Mouse (Mus musculus) limb, embryonic 13.5 days (tissue): ENCODE results near the gene Zfp493. TPM values are rescaled to one million over a fixed set of nuclear protein-coding genes. Genes with fewer than 3 reads are reported as not detected.
"Not testable (repeated sequence)": the region's sequence is repeated elsewhere in the genome, so short reads cannot be mapped to it uniquely, and the experiment has no call there.

Experiments
- ATAC-seq: fragments of 200-750 bp; cut with Nextera tagmentation; 2 replicates; pipeline ENCODE4 v1.8.0; 2017; ENCODE audit warnings: low read depth, moderate number of reproducible peaks, moderate TSS enrichment; ENCODE audit not compliant: low FRiP score
- H3K27ac ChIP-seq: fragments of 300-500 bp; sonication (generic); 2 replicates; pipeline ENCODE4 v1.5.1; 2015; ENCODE audit warnings: inconsistent platforms, mild to moderate bottlenecking, moderate library complexity
- H3K27me3 ChIP-seq: fragments of 300-500 bp; sonication (generic); 2 replicates; pipeline ENCODE4 v1.6.1; 2015; ENCODE audit warnings: mild to moderate bottlenecking, inconsistent platforms
- H3K36me3 ChIP-seq: fragments of 300-500 bp; sonication (generic); 2 replicates; pipeline ENCODE4 v1.6.1; 2015; ENCODE audit warnings: inconsistent platforms, mild to moderate bottlenecking, moderate library complexity
- H3K4me1 ChIP-seq: fragments of 300-500 bp; sonication (generic); 2 replicates; pipeline ENCODE4 v1.6.1; 2015; ENCODE audit warnings: inconsistent platforms
- H3K4me2 ChIP-seq: fragments of 300-500 bp; sonication (generic); replicated peaks from 2 replicates; pipeline ENCODE4 v1.6.1; 2015; ENCODE audit warnings: inconsistent platforms, mild to moderate bottlenecking, moderate library complexity
- H3K4me3 ChIP-seq: fragments of 300-500 bp; sonication (generic); 2 replicates; pipeline ENCODE4 v1.5.1; 2015; ENCODE audit warnings: moderate library complexity, mild to moderate bottlenecking, inconsistent platforms
- H3K9ac ChIP-seq: fragments of 300-500 bp; sonication (generic); 2 replicates; pipeline ENCODE4 v1.6.1; 2015; ENCODE audit warnings: mild to moderate bottlenecking, inconsistent platforms
- H3K9me3 ChIP-seq: fragments of 300-500 bp; sonication (generic); 2 replicates; pipeline ENCODE4 v1.6.1; 2016; ENCODE audit warnings: inconsistent platforms
- WGBS: fragments of 180-500 bp; shearing (Covaris S2); methylation state at CpG from one replicate; pipeline ENCODE4 v1.1.7; 2015; 5-methylcytosine and 5-hydroxymethylcytosine counted together
- polyA plus RNA-seq: library from polyadenylated mRNA; unstranded; fragments of >200 nt; fragmentation: Nextera tagmentation; extraction: Ambion mirVana; gene quantifications from 2 replicates; pipeline ENCODE4 v1.2.1, GENCODE M21; 2015

The Zfp493 gene
- polyA plus RNA-seq, 1 experiment from 2014 or later = 3.0 TPM

DNA sequence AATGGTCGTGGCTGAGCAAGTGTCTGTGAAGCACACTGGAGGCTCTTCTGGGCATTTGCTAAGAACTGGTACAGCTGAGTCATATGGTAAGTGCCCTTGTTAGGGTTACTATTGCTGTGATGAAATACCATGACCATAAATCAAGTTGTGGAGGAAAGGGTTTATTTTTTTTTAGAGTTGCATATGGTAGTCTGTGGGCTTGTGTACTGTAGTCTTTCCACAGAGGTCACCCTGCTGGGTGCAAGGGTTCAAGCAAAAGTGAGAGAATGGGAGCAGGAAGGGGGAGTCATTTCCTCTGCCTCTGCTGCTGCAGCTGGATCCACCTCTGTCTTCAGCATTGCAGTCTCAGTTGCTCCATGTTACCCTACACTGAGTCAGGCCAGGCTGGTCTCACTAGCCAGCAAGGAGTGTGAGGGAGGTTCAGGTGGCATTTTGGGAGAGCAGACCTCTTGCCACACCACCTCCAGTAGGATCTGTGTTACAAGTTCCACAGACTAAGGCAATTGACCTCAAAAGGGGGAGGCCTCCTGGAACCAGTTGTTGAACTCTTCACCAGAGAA is 32.2 kb downstream of the Zfp493 start:
- 60% methylated on average over 1 of the region's 1 CpGs for WGBS
- ATAC-seq = no peak
- H3K27ac ChIP-seq = no peak overlapping the region
- H3K9ac ChIP-seq = no peak overlapping the region
- H3K27me3 ChIP-seq = no peaks in the 10 kb centered on the region
- peaks cover 5% of the 10 kb centered on the region for H3K36me3 ChIP-seq
- no peak overlapping the region for H3K4me3 ChIP-seq
- H3K9me3 ChIP-seq = no peaks in the 10 kb centered on the region
- no peak overlapping the region for H3K4me2 ChIP-seq
- no peaks in the 10 kb centered on the region for H3K4me1 ChIP-seq

DNA sequence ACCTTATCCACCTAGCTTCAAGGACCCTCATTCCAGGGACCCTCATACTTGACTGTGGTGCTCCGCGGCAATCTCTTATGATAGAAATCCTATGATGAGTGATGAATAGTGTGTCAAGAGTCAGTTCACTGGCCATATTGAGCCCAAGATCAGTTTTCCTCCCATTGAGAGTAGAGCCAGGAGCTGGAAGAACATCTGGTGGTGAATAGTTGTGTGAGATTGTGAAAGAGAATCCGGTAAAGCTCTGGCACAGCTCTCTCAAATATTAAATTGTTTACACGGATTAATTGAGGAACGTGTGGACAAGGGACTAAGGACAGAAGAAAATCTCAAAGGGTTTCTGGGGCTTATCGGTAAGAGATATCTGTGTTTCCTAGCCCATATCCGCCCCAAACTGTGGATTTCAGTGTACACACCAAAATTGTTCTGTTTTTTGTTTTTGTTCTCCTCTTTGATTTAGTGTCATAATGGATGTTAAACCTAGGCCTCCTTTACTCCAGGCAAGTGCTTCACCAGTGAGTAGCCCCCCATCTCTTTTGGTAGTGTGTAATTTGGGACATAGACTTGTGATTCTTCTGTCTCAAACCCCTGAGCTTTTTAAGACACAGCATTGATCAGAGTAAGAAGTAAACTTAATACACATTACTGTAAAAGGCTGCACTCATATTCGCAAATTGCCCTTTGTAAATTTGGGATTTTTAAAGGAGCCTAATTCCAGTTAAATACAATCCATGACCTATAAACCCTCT is 33.6 kb downstream of the Zfp493 start:
- H3K27ac ChIP-seq = no peak overlapping the region
- 80% methylated on average over 8 of the region's 8 CpGs for WGBS
- H3K4me3 ChIP-seq = peak overlapping the region; percentile 83
- H3K36me3 ChIP-seq = peaks cover 9% of the 10 kb centered on the region
- no peak overlapping the region for H3K9ac ChIP-seq
- no peaks in the 10 kb centered on the region for H3K27me3 ChIP-seq
- no peak; the same call in 1 of the 2 replicates for ATAC-seq
- no peaks in the 10 kb centered on the region for H3K4me1 ChIP-seq
- peak overlapping the region; percentile 71 for H3K4me2 ChIP-seq
- peaks cover 6% of the 10 kb centered on the region; the same call in 1 of the 2 replicates for H3K9me3 ChIP-seq

DNA sequence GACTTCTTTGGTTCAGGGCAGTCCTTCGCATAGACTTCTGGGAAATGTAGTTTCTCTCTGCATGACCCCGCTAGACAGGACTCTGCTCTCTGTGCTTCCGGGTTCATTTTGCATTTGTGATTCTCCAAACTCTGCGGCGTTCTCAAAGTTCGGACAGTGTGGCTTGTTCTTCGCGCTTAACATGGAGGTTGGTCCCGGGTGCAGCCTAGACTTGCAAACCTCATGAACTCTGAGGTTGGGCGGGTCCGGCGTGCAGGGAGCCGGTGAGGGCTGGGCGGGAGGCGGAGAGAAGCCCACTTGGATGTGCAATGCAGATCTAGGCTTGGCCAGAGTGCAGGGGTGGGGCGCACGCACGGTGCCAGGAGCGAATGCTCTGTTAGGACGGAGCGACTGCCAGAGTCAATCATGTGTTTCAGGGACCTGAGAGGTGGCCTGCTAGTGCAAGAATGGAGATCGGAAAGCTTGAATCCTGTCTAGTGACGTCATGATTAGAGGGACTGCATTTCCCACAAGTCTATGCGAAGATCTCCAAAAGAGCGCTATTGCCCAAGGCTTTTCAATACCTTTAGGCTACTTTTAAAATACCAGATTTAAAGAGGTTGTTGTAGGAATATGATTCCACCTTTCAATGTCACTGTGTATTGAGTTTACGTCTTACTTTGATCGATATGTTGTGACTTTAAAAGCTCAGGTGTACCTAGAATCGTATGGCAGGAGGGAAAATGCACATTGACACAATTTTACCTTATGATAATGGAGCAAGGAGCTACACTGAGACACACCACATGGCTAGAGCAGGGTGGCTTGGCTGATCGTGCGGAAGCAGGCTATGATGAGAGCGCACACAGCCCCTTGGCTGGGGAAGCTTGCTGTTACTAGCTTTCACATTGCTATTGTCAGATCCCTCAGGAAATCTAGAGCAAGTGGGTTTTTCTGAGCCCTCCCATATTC is 34.5 kb downstream of the Zfp493 start, which contains the start of gene Zfp273:
Gene Zfp273, plus strand, starts transcription at position 31 of the 951 bp plus-strand sequence.
- peak within 1 kb of the TSS; percentile 90 for H3K27ac ChIP-seq
- peak within 1 kb of the TSS; percentile 71 for H3K4me2 ChIP-seq
- peaks cover 16% of the 10 kb centered on the region for H3K36me3 ChIP-seq
- no peaks in the 10 kb centered on the region for H3K4me1 ChIP-seq
- H3K27me3 ChIP-seq = no peaks in the 10 kb centered on the region
- 4% methylated on average over 31 of the region's 31 CpGs for WGBS
- peak; percentile 99 for ATAC-seq
- H3K4me3 ChIP-seq = peak within 1 kb of the TSS; percentile 83
- peaks cover 6% of the 10 kb centered on the region; the same call in 1 of the 2 replicates for H3K9me3 ChIP-seq
- H3K9ac ChIP-seq = peak within 1 kb of the TSS; percentile 78

DNA sequence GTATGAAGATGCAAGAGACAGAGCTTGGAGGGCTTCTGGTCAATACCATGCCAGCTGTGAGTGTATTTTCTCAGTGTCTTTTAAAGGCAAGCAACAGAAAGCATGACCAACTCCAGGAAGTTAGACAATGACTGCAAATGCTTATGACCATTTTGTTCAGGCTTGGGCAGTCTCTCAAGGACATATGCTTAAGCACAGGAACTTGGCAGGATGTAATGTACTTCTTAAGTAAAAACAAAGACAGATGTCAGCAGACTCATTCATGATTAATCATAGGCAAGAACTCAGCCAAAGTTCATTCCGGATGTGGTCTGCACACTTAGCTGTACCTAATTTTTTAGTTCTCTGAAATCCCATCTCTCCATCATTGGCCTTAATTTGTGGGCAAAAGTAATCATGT is 39.1 kb downstream of the Zfp493 start:
- Histone ChIP-seq H3K9ac (no peak overlapping the region), H3K9me3 (peaks cover 18% of the 10 kb centered on the region), H3K4me1 (no peaks in the 10 kb centered on the region), H3K27ac (no peak overlapping the region), H3K4me3 (no peak overlapping the region), H3K27me3 (no peaks in the 10 kb centered on the region), H3K4me2 (no peak overlapping the region), H3K36me3 (peaks cover 45% of the 10 kb centered on the region)
- no peak for ATAC-seq
- WGBS = 92% methylated on average over 1 of the region's 1 CpGs

DNA sequence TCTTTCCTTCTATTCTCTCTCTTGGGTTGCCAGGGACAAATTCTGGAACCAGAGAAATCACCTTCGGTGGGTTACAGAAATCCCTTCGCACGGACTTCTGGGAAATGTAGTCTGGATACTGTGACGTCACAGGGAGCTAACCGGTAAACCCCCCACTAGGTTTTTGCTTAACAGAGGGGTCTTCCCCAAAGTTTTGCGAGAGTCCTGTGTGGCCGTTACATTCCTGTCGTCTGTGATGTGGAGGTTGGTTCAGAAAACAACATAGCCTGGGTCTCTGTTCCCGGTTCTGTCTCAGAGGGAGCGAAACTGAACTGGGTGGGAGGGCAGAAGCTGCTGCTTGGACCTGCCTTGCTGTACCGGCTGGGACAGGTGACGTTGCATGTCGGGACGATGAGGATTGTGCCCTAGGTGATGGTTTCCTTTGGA is 51.4 kb downstream of the Zfp493 start, which contains the start of gene Gm10037:
Gene Gm10037, plus strand, starts transcription at position 196 of the 426 bp plus-strand sequence.
- ATAC-seq = peak; percentile 84
- Histone ChIP-seq H3K36me3 (peaks cover 13% of the 10 kb centered on the region), H3K9me3 (peaks cover 4% of the 10 kb centered on the region), H3K27ac (no peak within 1 kb of the TSS), H3K4me2 (peak within 1 kb of the TSS; percentile 72), H3K9ac (peak within 1 kb of the TSS; percentile 66), H3K4me3 (peak within 1 kb of the TSS; percentile 58), H3K4me1 (no peaks in the 10 kb centered on the region), H3K27me3 (no peaks in the 10 kb centered on the region)
- WGBS = 4% methylated on average over 14 of the region's 14 CpGs

DNA sequence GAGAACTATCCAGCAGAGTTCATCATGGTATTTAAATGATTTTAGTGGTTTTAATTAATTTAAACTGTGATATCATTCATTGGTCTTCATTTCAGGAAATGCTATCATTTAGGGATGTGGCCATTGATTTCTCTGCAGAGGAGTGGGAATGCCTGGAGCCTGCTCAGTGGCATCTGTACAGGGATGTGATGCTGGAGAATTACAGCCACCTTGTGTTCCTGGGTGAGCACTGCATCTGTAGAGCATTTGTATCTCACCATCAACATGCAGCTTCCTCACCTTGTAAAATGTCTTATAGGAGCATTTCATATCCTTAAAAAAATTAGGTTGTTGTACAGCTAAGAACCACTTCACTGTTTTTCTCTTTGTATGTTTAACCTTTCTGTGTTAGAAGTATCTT is 53.6 kb downstream of the Zfp493 start:
- H3K4me2 ChIP-seq, H3K27ac ChIP-seq, H3K4me3 ChIP-seq, H3K9ac ChIP-seq, H3K27me3 ChIP-seq, H3K36me3 ChIP-seq, H3K9me3 ChIP-seq, H3K4me1 ChIP-seq, ATAC-seq: not testable (repeated sequence)

Other genes with a start within 250 kb of the Zfp493 start
- 15.3 and 15.9 TPM in 2 replicates for gene Zfp748, start 225.9 kb upstream of the Zfp493 start, polyA plus RNA-seq
- gene Zfp729b, start 170.0 kb upstream of the Zfp493 start, polyA plus RNA-seq = 4.5 TPM in 2 replicates
- gene Gm49345, start 141.9 kb upstream of the Zfp493 start, polyA plus RNA-seq = 0.59 TPM in 1 of 2 replicates, not detected in the other
- gene Zfp729a, start 141.9 kb upstream of the Zfp493 start, polyA plus RNA-seq = 3.2 and 3.6 TPM in 2 replicates
- gene Zfp738, start 92.6 kb upstream of the Zfp493 start, polyA plus RNA-seq = 14.8 and 16.8 TPM in 2 replicates
- gene Zfp65, start 50.5 kb upstream of the Zfp493 start, polyA plus RNA-seq = 8.0 and 8.1 TPM in 2 replicates
- gene Zfp85, start 24.5 kb upstream of the Zfp493 start, polyA plus RNA-seq = 7.3 TPM in 2 replicates
- gene Zfp273, start 34.0 kb downstream of the Zfp493 start, polyA plus RNA-seq = 10.7 and 10.8 TPM in 2 replicates
- 4.0 and 4.2 TPM in 2 replicates for gene Gm10037, start 51.4 kb downstream of the Zfp493 start, polyA plus RNA-seq
- gene BC048507, start 83.6 kb downstream of the Zfp493 start, polyA plus RNA-seq = not detected in 2 replicates